Mouse (Mus musculus): ENCODE results near the gene Chpf.

DNA sequence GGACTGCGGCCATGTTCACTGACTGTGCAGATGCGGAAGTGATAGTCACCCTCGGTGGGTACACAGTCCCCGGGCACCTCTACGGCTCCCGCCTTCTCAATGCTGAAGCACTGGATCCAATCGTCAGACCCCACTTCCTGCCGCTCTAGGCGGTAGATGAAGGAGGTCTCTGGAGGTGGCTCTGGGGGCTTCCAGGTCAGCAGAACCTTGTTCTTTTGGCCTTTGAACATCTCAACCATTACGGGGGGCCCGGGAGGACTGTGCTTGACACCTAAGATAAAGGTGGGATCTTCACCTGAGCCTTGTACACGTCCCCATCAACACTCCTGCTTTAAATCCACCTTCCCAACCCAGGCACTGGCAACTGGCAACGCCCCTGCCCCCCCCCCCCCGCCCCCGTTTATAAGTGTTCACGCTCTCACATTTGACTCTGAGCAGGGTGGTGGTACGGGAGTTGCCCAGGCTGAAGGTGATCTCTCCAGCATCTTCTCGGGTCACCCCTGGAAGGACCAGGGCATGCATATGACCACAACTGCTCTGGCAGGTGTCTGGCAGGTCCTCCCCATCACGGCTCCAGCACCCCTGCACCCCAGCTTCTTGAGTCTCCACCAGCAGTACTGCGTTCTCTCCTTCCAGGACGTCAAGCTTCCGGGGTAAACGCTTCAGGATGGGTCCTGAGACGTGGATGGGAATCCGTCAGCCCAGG, 24.0 kb upstream of the Chpf start:
- TF ChIP-seq CTCF (conservative IDR thresholded peaks at IDR 0.05; ENCODE audit: insufficient read depth, insufficient read length, low read depth, low read length) (no peak), POLR2A (IDR thresholded peaks at IDR 0.05; ENCODE audit: low read depth, low read length) (no peak)

Measured in kidney, adult 2 months (tissue).